9 mouse cellular contexts compared by ENCODE assay signal in genomic region chr13:107903150-107903959, GRCm38 (mm10).
A peak's percentile ranks its signal among the peaks of the same experiment; 100 is the strongest.
DNase-seq lines count a peak whose midpoint lies in the region; ATAC-seq lines count a peak whose summit lies in the region.
"Had no signal": no experiment of that assay in that cellular context is flagged by ENCODE, and none has a peak within 500 bp of the region (broad histone marks: within the 10 kb centered on the region; RNA-seq: fewer than 3 reads in every experiment).

No protein-coding gene starts in this region.

- peak overlapping the region; percentile 32; the same call in 1 of the 2 replicates for H3K4me2 ChIP-seq in heart, embryonic 16.5 days (ENCODE audit: low read depth, low read length)
- H3K4me2 ChIP-seq in liver, embryonic 16.5 days (ENCODE audit: low read depth, low read length): no peak overlapping the region
- H3K4me2 ChIP-seq: embryonic facial prominence, embryonic 12.5 days had no signal

- peak; percentile 13 to 16 for DNase-seq in B cell, adult 2 months
- peak; percentile 52 for DNase-seq in Muller cell, postnatal 12 days (ENCODE audit: inconsistent ontology term)
- DNase-seq in splenic B cell, adult 2 months (ENCODE audit: low read depth, low spot score): peak; percentile 65
- no peak for DNase-seq in cerebellum, adult 8-10 months
- no peak for DNase-seq in cerebellum, postnatal 14 days

- peaks cover 46% of the 10 kb centered on the region for H3K27me3 ChIP-seq in heart, embryonic 16.5 days (ENCODE audit: control insufficient read depth, insufficient read depth, low read length)
- no peaks in the 10 kb centered on the region for H3K27me3 ChIP-seq in liver, embryonic 16.5 days (ENCODE audit: control insufficient read depth, insufficient read depth, low read depth, low read length)
- no peaks in the 10 kb centered on the region for H3K27me3 ChIP-seq in splenic B cell, adult 2 months (ENCODE audit: control insufficient read depth, insufficient read depth, low read length, poor library complexity, severe bottlenecking)
- H3K27me3 ChIP-seq: embryonic facial prominence, embryonic 12.5 days had no signal

- H3K9ac ChIP-seq in heart, embryonic 16.5 days (ENCODE audit: low read length): no peak overlapping the region
- H3K9ac ChIP-seq in liver, embryonic 16.5 days (ENCODE audit: low read depth, low read length): no peak overlapping the region
- H3K9ac ChIP-seq: embryonic facial prominence, embryonic 12.5 days had no signal

- H3K36me3 ChIP-seq in heart, embryonic 16.5 days (ENCODE audit: control insufficient read depth, insufficient read depth): no peaks in the 10 kb centered on the region
- H3K36me3 ChIP-seq in liver, embryonic 16.5 days (ENCODE audit: control insufficient read depth, insufficient read depth): no peaks in the 10 kb centered on the region
- H3K36me3 ChIP-seq in splenic B cell, adult 2 months (ENCODE audit: control insufficient read depth, insufficient read depth, low read length, poor library complexity, severe bottlenecking): no peaks in the 10 kb centered on the region
- H3K36me3 ChIP-seq: embryonic facial prominence, embryonic 12.5 days had no signal

- peaks cover 10% of the 10 kb centered on the region for H3K4me1 ChIP-seq in heart, embryonic 16.5 days (ENCODE audit: control insufficient read depth, insufficient read depth, low read length)
- no peaks in the 10 kb centered on the region for H3K4me1 ChIP-seq in liver, embryonic 16.5 days (ENCODE audit: control insufficient read depth, low read depth, low read length)

- H3K27ac ChIP-seq in heart, embryonic 16.5 days (ENCODE audit: low read length): peak overlapping the region; percentile 21
- H3K27ac ChIP-seq in liver, embryonic 16.5 days (ENCODE audit: low read length): peak overlapping the region; percentile 60
- H3K27ac ChIP-seq: embryonic facial prominence, embryonic 12.5 days had no signal

- ATAC-seq in heart, embryonic 16.5 days (replicated peaks; ENCODE audit: extremely low read depth, insufficient read depth, low FRiP score): peak; percentile 74
- peak; percentile 59 for ATAC-seq in liver, embryonic 16.5 days (ENCODE audit: low read depth)
- ATAC-seq in frontal cortex, adult (ENCODE audit: low TSS enrichment): no peak

- WGBS in heart, embryonic 16.5 days: 28% methylated on average over 9 of the region's 9 CpGs
- 14% methylated on average over 9 of the region's 9 CpGs for WGBS in liver, embryonic 16.5 days (ENCODE audit: insufficient replicate concordance)

- H3K4me3 ChIP-seq in heart, embryonic 16.5 days (ENCODE audit: low read length): no peak overlapping the region
- H3K4me3 ChIP-seq in liver, embryonic 16.5 days (ENCODE audit: low read depth, low read length): no peak overlapping the region
- H3K4me3 ChIP-seq: embryonic facial prominence, embryonic 12.5 days had no signal

- H3K9me3 ChIP-seq in heart, embryonic 16.5 days (replicated peaks; ENCODE audit: control insufficient read depth, low read length): no peaks in the 10 kb centered on the region
- H3K9me3 ChIP-seq in liver, embryonic 16.5 days (replicated peaks; ENCODE audit: control insufficient read depth, low read length): no peaks in the 10 kb centered on the region
- H3K9me3 ChIP-seq: embryonic facial prominence, embryonic 12.5 days had no signal

Comparison
In these comparisons a context has a peak if more than half of its experiments do, and no peak if none do; other contexts are left out.
1. DNase-seq: peak in B cell, adult 2 months (2 of 2), Muller cell, postnatal 12 days (single experiment) and splenic B cell, adult 2 months (single experiment); none in cerebellum, adult 8-10 months (single experiment) and cerebellum, postnatal 14 days (0 of 2).